In the genomic region with DNA sequence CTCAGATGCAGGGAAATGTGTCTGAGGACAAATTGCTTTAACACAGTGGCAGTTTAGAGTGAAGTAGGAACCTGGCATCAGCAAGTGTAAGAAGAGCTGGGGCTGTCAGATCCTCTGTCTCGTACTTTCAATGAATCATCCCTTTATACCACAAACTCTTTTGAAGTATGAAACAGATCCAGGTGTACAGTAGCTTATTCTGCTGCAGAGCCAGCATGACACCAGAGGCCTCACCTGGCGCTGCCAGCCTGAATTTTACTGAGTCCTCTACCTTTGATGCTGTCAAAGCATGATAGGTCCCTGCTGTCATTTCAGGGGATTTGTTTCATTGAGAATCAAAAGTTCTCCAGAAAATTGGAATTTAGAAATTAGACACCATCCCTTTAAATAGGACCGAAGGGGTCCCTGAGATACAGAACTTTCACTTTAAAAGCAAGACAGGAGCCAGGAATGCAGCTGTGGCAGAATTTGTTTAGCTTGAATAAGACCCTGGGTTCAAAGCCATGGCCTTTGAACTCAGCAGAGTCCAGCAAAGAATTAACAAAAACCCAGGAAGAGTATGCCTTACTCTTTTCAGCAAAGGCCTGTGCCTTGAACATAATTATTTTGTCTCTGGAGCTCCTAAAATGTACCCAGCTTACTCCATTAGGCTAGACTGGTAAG, we compare ENCODE assay signal across 29 mouse cellular contexts. TPM values are rescaled to one million over a fixed set of nuclear protein-coding genes. Genes with fewer than 3 reads are reported as not detected.
DNase-seq lines count a peak whose midpoint lies in the region; ATAC-seq and TF ChIP-seq lines count a peak whose summit lies in the region.
"Had no signal": no experiment of that assay in that cellular context is flagged by ENCODE, and none has a peak within 500 bp of the region (broad histone marks: within the 10 kb centered on the region; RNA-seq: fewer than 3 reads in every experiment).

No protein-coding gene starts in this region.

- ATAC-seq in forebrain, embryonic 14.5 days = no peak
- no peak for ATAC-seq in forebrain, embryonic 11.5 days (replicated peaks; ENCODE audit: low FRiP score)
- peak; percentile 88 for ATAC-seq in midbrain, embryonic 15.5 days (replicated peaks)
- ATAC-seq: activated CD4-positive, CD25-positive, alpha-beta regulatory T cell, adult 4 months; hindbrain, embryonic 16.5 days; intestine, embryonic 15.5 days had no signal

- DNase-seq in forebrain, embryonic 14.5 days (ENCODE audit: low spot score) = peak; percentile 7
- DNase-seq in forebrain, embryonic 11.5 days (ENCODE audit: low spot score) = no peak
- no peak for DNase-seq in midbrain, embryonic 10.5 days (ENCODE audit: low spot score)
- no peak for DNase-seq in testis, postnatal 10 days (ENCODE audit: low spot score)
- DNase-seq: adrenal gland, postnatal 10 days; adrenal gland, postnatal 36 days; cerebellum, adult 11-12 months; cerebellum, adult 8-10 months; cerebellum, postnatal 10 days; cerebellum, postnatal 36 days; embryo, embryonic 11 days; gastrocnemius, postnatal 25 days; heart, adult 18-20 months; heart, postnatal 10 days; heart, postnatal 36 days had no signal

- H3K27me3 ChIP-seq in forebrain, embryonic 14.5 days (replicated peaks; ENCODE audit: control insufficient read depth, insufficient read depth, low read length) = no peaks in the 10 kb centered on the region
- H3K27me3 ChIP-seq in forebrain, embryonic 11.5 days (ENCODE audit: control insufficient read depth, insufficient read depth, low read length) = no peaks in the 10 kb centered on the region
- no peaks in the 10 kb centered on the region for H3K27me3 ChIP-seq in midbrain, embryonic 15.5 days (replicated peaks)
- H3K27me3 ChIP-seq in midbrain, embryonic 10.5 days (ENCODE audit: low read depth, poor library complexity, severe bottlenecking) = no peaks in the 10 kb centered on the region
- no peaks in the 10 kb centered on the region for H3K27me3 ChIP-seq in testis, adult 2 months (ENCODE audit: control insufficient read depth, insufficient read depth, low read length)
- H3K27me3 ChIP-seq: embryonic facial prominence, embryonic 13.5 days; heart, embryonic 12.5 days; heart, embryonic 15.5 days; hindbrain, embryonic 13.5 days; intestine, embryonic 15.5 days had no signal

- 68% methylated on average over 3 of the region's 3 CpGs for WGBS in forebrain, embryonic 14.5 days
- WGBS in forebrain, embryonic 11.5 days = 65% methylated on average over 3 of the region's 3 CpGs
- WGBS in midbrain, embryonic 15.5 days = 44% methylated on average over 3 of the region's 3 CpGs
- 73% methylated on average over 3 of the region's 3 CpGs for WGBS in midbrain, embryonic 10.5 days

- TF ChIP-seq CTCF in testis, adult 2 months (IDR thresholded peaks at IDR 0.05; ENCODE audit: control insufficient read depth, insufficient read depth, insufficient replicate concordance, low read depth, low read length) = no peak

- no peak overlapping the region for H3K9ac ChIP-seq in forebrain, embryonic 14.5 days (ENCODE audit: low read length)
- no peak overlapping the region for H3K9ac ChIP-seq in forebrain, embryonic 11.5 days (ENCODE audit: low read length)
- H3K9ac ChIP-seq in midbrain, embryonic 15.5 days = no peak overlapping the region
- H3K9ac ChIP-seq: embryonic facial prominence, embryonic 13.5 days; heart, embryonic 12.5 days; heart, embryonic 15.5 days; hindbrain, embryonic 13.5 days; intestine, embryonic 15.5 days had no signal

- no peak overlapping the region for H3K27ac ChIP-seq in forebrain, embryonic 14.5 days (ENCODE audit: low read depth, low read length)
- no peak overlapping the region for H3K27ac ChIP-seq in forebrain, embryonic 11.5 days (ENCODE audit: low read depth, low read length)
- H3K27ac ChIP-seq in midbrain, embryonic 15.5 days = no peak overlapping the region
- H3K27ac ChIP-seq in midbrain, embryonic 10.5 days (replicated peaks) = no peak overlapping the region
- no peak overlapping the region for H3K27ac ChIP-seq in testis, adult 2 months (ENCODE audit: control insufficient read depth, insufficient read depth, low read depth, low read length)
- H3K27ac ChIP-seq: embryonic facial prominence, embryonic 10.5 days; embryonic facial prominence, embryonic 13.5 days; heart, embryonic 15.5 days; hindbrain, embryonic 10.5 days; hindbrain, embryonic 13.5 days; intestine, embryonic 15.5 days had no signal

- TF ChIP-seq POLR2A in testis, adult 2 months (IDR thresholded peaks at IDR 0.05; ENCODE audit: control insufficient read depth, low read depth, low read length) = no peak

- no peaks in the 10 kb centered on the region for H3K36me3 ChIP-seq in forebrain, embryonic 14.5 days (ENCODE audit: control insufficient read depth, insufficient read depth, low read length)
- no peaks in the 10 kb centered on the region for H3K36me3 ChIP-seq in forebrain, embryonic 11.5 days (ENCODE audit: control insufficient read depth, insufficient read depth, low read length)
- no peaks in the 10 kb centered on the region for H3K36me3 ChIP-seq in midbrain, embryonic 15.5 days (replicated peaks)
- H3K36me3 ChIP-seq in midbrain, embryonic 10.5 days = no peaks in the 10 kb centered on the region
- no peaks in the 10 kb centered on the region for H3K36me3 ChIP-seq in testis, adult 2 months (ENCODE audit: control insufficient read depth, insufficient read depth, low read length)
- H3K36me3 ChIP-seq: embryonic facial prominence, embryonic 10.5 days; embryonic facial prominence, embryonic 13.5 days; heart, embryonic 12.5 days; heart, embryonic 15.5 days; hindbrain, embryonic 10.5 days; hindbrain, embryonic 13.5 days; intestine, embryonic 15.5 days had no signal

- no peaks in the 10 kb centered on the region for H3K9me3 ChIP-seq in forebrain, embryonic 14.5 days (replicated peaks; ENCODE audit: control insufficient read depth, low read length)
- no peaks in the 10 kb centered on the region for H3K9me3 ChIP-seq in forebrain, embryonic 11.5 days (ENCODE audit: control insufficient read depth, low read length)
- no peaks in the 10 kb centered on the region for H3K9me3 ChIP-seq in midbrain, embryonic 15.5 days
- H3K9me3 ChIP-seq in midbrain, embryonic 10.5 days (replicated peaks) = no peaks in the 10 kb centered on the region
- H3K9me3 ChIP-seq: embryonic facial prominence, embryonic 10.5 days; embryonic facial prominence, embryonic 13.5 days; heart, embryonic 12.5 days; heart, embryonic 15.5 days; hindbrain, embryonic 10.5 days; hindbrain, embryonic 13.5 days; intestine, embryonic 15.5 days had no signal

- no peak overlapping the region for H3K4me3 ChIP-seq in forebrain, embryonic 14.5 days (ENCODE audit: low read depth, low read length)
- no peak overlapping the region for H3K4me3 ChIP-seq in forebrain, embryonic 11.5 days (ENCODE audit: low read depth, low read length)
- no peak overlapping the region for H3K4me3 ChIP-seq in midbrain, embryonic 15.5 days
- no peak overlapping the region for H3K4me3 ChIP-seq in midbrain, embryonic 10.5 days
- H3K4me3 ChIP-seq in testis, adult 2 months (ENCODE audit: control insufficient read depth, low read depth, low read length) = peak overlapping the region; percentile 11; the same call in 1 of the 2 replicates
- H3K4me3 ChIP-seq: embryonic facial prominence, embryonic 10.5 days; embryonic facial prominence, embryonic 13.5 days; erythroblast, embryonic 14.5 days; heart, embryonic 12.5 days; heart, embryonic 15.5 days; hindbrain, embryonic 10.5 days; hindbrain, embryonic 13.5 days; intestine, embryonic 15.5 days had no signal

- H3K4me2 ChIP-seq in forebrain, embryonic 14.5 days (ENCODE audit: low read length) = no peak overlapping the region
- no peak overlapping the region for H3K4me2 ChIP-seq in forebrain, embryonic 11.5 days (ENCODE audit: low read depth, low read length, severe bottlenecking)
- no peak overlapping the region for H3K4me2 ChIP-seq in midbrain, embryonic 15.5 days
- H3K4me2 ChIP-seq: embryonic facial prominence, embryonic 13.5 days; heart, embryonic 12.5 days; heart, embryonic 15.5 days; hindbrain, embryonic 13.5 days; intestine, embryonic 15.5 days had no signal

- no peaks in the 10 kb centered on the region for H3K4me1 ChIP-seq in forebrain, embryonic 14.5 days (ENCODE audit: control insufficient read depth, insufficient read depth, low read length)
- H3K4me1 ChIP-seq in forebrain, embryonic 11.5 days (replicated peaks; ENCODE audit: control insufficient read depth, insufficient read depth, low read length) = no peaks in the 10 kb centered on the region
- no peaks in the 10 kb centered on the region for H3K4me1 ChIP-seq in midbrain, embryonic 15.5 days
- peaks cover 27% of the 10 kb centered on the region for H3K4me1 ChIP-seq in midbrain, embryonic 10.5 days
- H3K4me1 ChIP-seq in testis, adult 2 months (ENCODE audit: control insufficient read depth, insufficient read depth, low read length) = no peaks in the 10 kb centered on the region
- H3K4me1 ChIP-seq: embryonic facial prominence, embryonic 13.5 days; heart, embryonic 12.5 days; heart, embryonic 15.5 days; hindbrain, embryonic 10.5 days; hindbrain, embryonic 13.5 days; intestine, embryonic 15.5 days had no signal

RNA-seq across cellular contexts. Expression of gene Smcp, which starts 5.5 kb away (rescaled TPM):
- polyA plus RNA-seq in forebrain, embryonic 14.5 days (2014; fragmentation: Nextera tagmentation; extraction: Ambion mirVana) = not detected in 2 replicates
- polyA plus RNA-seq in forebrain, embryonic 11.5 days (2014; fragmentation: Nextera tagmentation; extraction: Ambion mirVana) = not detected in 2 replicates
- not detected in 2 replicates for polyA plus RNA-seq in midbrain, embryonic 15.5 days (2015; fragmentation: Nextera tagmentation; extraction: Ambion mirVana)
- polyA plus RNA-seq in midbrain, embryonic 10.5 days (2016; fragmentation: Nextera tagmentation; extraction: Ambion mirVana) = not detected in 2 replicates
- 4,177 and 4,558 TPM in 2 replicates for polyA plus RNA-seq in testis, adult 2 months (2012; rRNA removed)
- polyA plus RNA-seq: activated CD4-positive, CD25-positive, alpha-beta regulatory T cell, adult 4 months; cortical plate, adult 2 months; embryonic facial prominence, embryonic 10.5 days; embryonic facial prominence, embryonic 13.5 days; erythroblast, embryonic 14.5 days; heart, embryonic 12.5 days; heart, embryonic 15.5 days; hindbrain, embryonic 10.5 days; hindbrain, embryonic 13.5 days; hindbrain, embryonic 16.5 days had no signal

RNA-seq across cellular contexts. Expression of gene Ivl, which starts 9.8 kb away (rescaled TPM):
- polyA plus RNA-seq in forebrain, embryonic 14.5 days (2014; fragmentation: Nextera tagmentation; extraction: Ambion mirVana) = not detected in 2 replicates
- not detected in 2 replicates for polyA plus RNA-seq in forebrain, embryonic 11.5 days (2014; fragmentation: Nextera tagmentation; extraction: Ambion mirVana)
- polyA plus RNA-seq in midbrain, embryonic 15.5 days (2015; fragmentation: Nextera tagmentation; extraction: Ambion mirVana) = not detected in 2 replicates
- polyA plus RNA-seq in midbrain, embryonic 10.5 days (2016; fragmentation: Nextera tagmentation; extraction: Ambion mirVana) = 0.11 TPM in 1 of 2 replicates, not detected in the other
- 0.05 and 0.06 TPM in 2 replicates for polyA plus RNA-seq in testis, adult 2 months (2012; rRNA removed)
- polyA plus RNA-seq: activated CD4-positive, CD25-positive, alpha-beta regulatory T cell, adult 4 months; cortical plate, adult 2 months; embryonic facial prominence, embryonic 10.5 days; embryonic facial prominence, embryonic 13.5 days; erythroblast, embryonic 14.5 days; gonadal fat pad, adult 2 months; heart, embryonic 12.5 days; heart, embryonic 15.5 days; hindbrain, embryonic 10.5 days; hindbrain, embryonic 13.5 days; hindbrain, embryonic 16.5 days; intestine, embryonic 15.5 days had no signal

RNA-seq across cellular contexts. Expression of gene 2210017I01Rik, which starts 24.0 kb away (rescaled TPM):
- polyA plus RNA-seq in forebrain, embryonic 14.5 days (2014; fragmentation: Nextera tagmentation; extraction: Ambion mirVana) = not detected in 2 replicates
- not detected in 2 replicates for polyA plus RNA-seq in forebrain, embryonic 11.5 days (2014; fragmentation: Nextera tagmentation; extraction: Ambion mirVana)
- not detected in 2 replicates for polyA plus RNA-seq in midbrain, embryonic 15.5 days (2015; fragmentation: Nextera tagmentation; extraction: Ambion mirVana)
- polyA plus RNA-seq in midbrain, embryonic 10.5 days (2016; fragmentation: Nextera tagmentation; extraction: Ambion mirVana) = not detected in 2 replicates
- polyA plus RNA-seq in testis, adult 2 months (2012; rRNA removed) = 0.67 and 0.94 TPM in 2 replicates
- polyA plus RNA-seq: activated CD4-positive, CD25-positive, alpha-beta regulatory T cell, adult 4 months; cortical plate, adult 2 months; embryonic facial prominence, embryonic 10.5 days; embryonic facial prominence, embryonic 13.5 days; erythroblast, embryonic 14.5 days; gonadal fat pad, adult 2 months; heart, embryonic 12.5 days; heart, embryonic 15.5 days; hindbrain, embryonic 10.5 days; hindbrain, embryonic 13.5 days; hindbrain, embryonic 16.5 days; intestine, embryonic 15.5 days had no signal

RNA-seq across cellular contexts. Expression of gene Lce6a, which starts 38.2 kb away (rescaled TPM):
- polyA plus RNA-seq in forebrain, embryonic 14.5 days (2014; fragmentation: Nextera tagmentation; extraction: Ambion mirVana) = not detected in 2 replicates
- polyA plus RNA-seq in forebrain, embryonic 11.5 days (2014; fragmentation: Nextera tagmentation; extraction: Ambion mirVana) = not detected in 2 replicates
- polyA plus RNA-seq in midbrain, embryonic 15.5 days (2015; fragmentation: Nextera tagmentation; extraction: Ambion mirVana) = not detected in 2 replicates
- polyA plus RNA-seq in midbrain, embryonic 10.5 days (2016; fragmentation: Nextera tagmentation; extraction: Ambion mirVana) = not detected in 2 replicates
- polyA plus RNA-seq in testis, adult 2 months (2012; rRNA removed) = 0.66 and 0.89 TPM in 2 replicates
- polyA plus RNA-seq: activated CD4-positive, CD25-positive, alpha-beta regulatory T cell, adult 4 months; cortical plate, adult 2 months; embryonic facial prominence, embryonic 10.5 days; embryonic facial prominence, embryonic 13.5 days; erythroblast, embryonic 14.5 days; heart, embryonic 12.5 days; heart, embryonic 15.5 days; hindbrain, embryonic 10.5 days; hindbrain, embryonic 13.5 days; hindbrain, embryonic 16.5 days; intestine, embryonic 15.5 days had no signal

RNA-seq across cellular contexts. Expression of gene 2310046K23Rik, which starts 49.0 kb away (rescaled TPM):
- polyA plus RNA-seq in forebrain, embryonic 14.5 days (2014; fragmentation: Nextera tagmentation; extraction: Ambion mirVana) = not detected in 2 replicates
- not detected in 2 replicates for polyA plus RNA-seq in forebrain, embryonic 11.5 days (2014; fragmentation: Nextera tagmentation; extraction: Ambion mirVana)
- polyA plus RNA-seq in midbrain, embryonic 15.5 days (2015; fragmentation: Nextera tagmentation; extraction: Ambion mirVana) = not detected in 2 replicates
- polyA plus RNA-seq in midbrain, embryonic 10.5 days (2016; fragmentation: Nextera tagmentation; extraction: Ambion mirVana) = not detected in 2 replicates
- polyA plus RNA-seq in testis, adult 2 months (2012; rRNA removed) = not detected in 2 replicates
- polyA plus RNA-seq: activated CD4-positive, CD25-positive, alpha-beta regulatory T cell, adult 4 months; cortical plate, adult 2 months; embryonic facial prominence, embryonic 10.5 days; embryonic facial prominence, embryonic 13.5 days; erythroblast, embryonic 14.5 days; gonadal fat pad, adult 2 months; heart, embryonic 12.5 days; heart, embryonic 15.5 days; hindbrain, embryonic 10.5 days; hindbrain, embryonic 13.5 days; hindbrain, embryonic 16.5 days; intestine, embryonic 15.5 days had no signal

Comparison
In these comparisons a context has a peak if more than half of its experiments do, and no peak if none do; other contexts are left out.
1. RNA of gene Smcp, which starts 5.5 kb away (polyA plus RNA-seq): 4,177 to 4,558 TPM in testis, adult 2 months; not detected in forebrain, embryonic 14.5 days, not detected in forebrain, embryonic 11.5 days, not detected in midbrain, embryonic 15.5 days and not detected in midbrain, embryonic 10.5 days; every median in the first group is over 1,000 times any median in the second.